Mouse (Mus musculus) ES-E14 (cell line): ENCODE data around the gene Rnf144a.

Experiments used
- CHD2 ChIP-seq: IDR thresholded peaks from 2 replicates; pipeline ENCODE4 v1.6.1; 2014; ENCODE audit warnings: mild to moderate bottlenecking, low read depth, low read length, inconsistent platforms
- HCFC1 ChIP-seq: IDR thresholded peaks from 2 replicates; pipeline ENCODE4 v1.6.1; 2012; ENCODE audit warnings: low read length, inconsistent platforms, borderline replicate concordance; ENCODE audit not compliant: insufficient read depth
- MAFK ChIP-seq: IDR thresholded peaks from 2 replicates; pipeline ENCODE4 v1.6.1; 2014; ENCODE audit warnings: mild to moderate bottlenecking, low read depth, low read length, inconsistent platforms; ENCODE audit not compliant: insufficient read depth
- ZC3H11A ChIP-seq: IDR thresholded peaks from 2 replicates; pipeline ENCODE4 v1.6.1; 2012; ENCODE audit warnings: low read depth, mild to moderate bottlenecking, inconsistent platforms, low read length, borderline replicate concordance
- ZNF384 ChIP-seq: IDR thresholded peaks from 2 replicates; pipeline ENCODE4 v1.6.1; 2012; ENCODE audit warnings: low read depth, low read length, inconsistent platforms

GRCm38 (mm10) chr12:26316261-26316660, 98.8 kb downstream of the Rnf144a start:
- no peak for TF ChIP-seq ZC3H11A
- TF ChIP-seq CHD2: no peak
- TF ChIP-seq ZNF384: no peak
- no peak for TF ChIP-seq MAFK
- no peak for TF ChIP-seq HCFC1
